Mouse (Mus musculus) forebrain, embryonic 15.5 days (tissue): ENCODE results near the gene Ano6. TPM values are rescaled to one million over a fixed set of nuclear protein-coding genes. Genes with fewer than 3 reads are reported as not detected.

ENCODE experiments used
- ATAC-seq: fragments of 200-750 bp; cut with Nextera tagmentation; replicated peaks from 2 replicates; pipeline ENCODE4 v1.8.0; 2017; ENCODE audit warnings: mild to moderate bottlenecking, moderate TSS enrichment, moderate library complexity
- H3K27ac ChIP-seq: fragments of 300-500 bp; sonication (generic); replicated peaks from 2 replicates; pipeline ENCODE4 v1.5.1; 2015; ENCODE audit warnings: mild to moderate bottlenecking, inconsistent platforms
- H3K27me3 ChIP-seq: fragments of 300-500 bp; sonication (generic); 2 replicates; pipeline ENCODE4 v1.6.1; 2015; ENCODE audit warnings: inconsistent platforms
- H3K36me3 ChIP-seq: fragments of 300-500 bp; sonication (generic); 2 replicates; pipeline ENCODE4 v1.6.1; 2015; ENCODE audit warnings: mild to moderate bottlenecking, inconsistent platforms
- H3K4me1 ChIP-seq: fragments of 300-500 bp; sonication (generic); 2 replicates; pipeline ENCODE4 v1.6.1; 2015; ENCODE audit warnings: inconsistent platforms
- H3K4me2 ChIP-seq: fragments of 300-500 bp; sonication (generic); replicated peaks from 2 replicates; pipeline ENCODE4 v1.6.1; 2015; ENCODE audit warnings: mild to moderate bottlenecking, inconsistent platforms
- H3K4me3 ChIP-seq: fragments of 300-500 bp; sonication (generic); 2 replicates; pipeline ENCODE4 v1.5.1; 2015; ENCODE audit warnings: mild to moderate bottlenecking, inconsistent platforms
- H3K9ac ChIP-seq: fragments of 300-500 bp; sonication (generic); replicated peaks from 2 replicates; pipeline ENCODE4 v1.6.1; 2015; ENCODE audit warnings: mild to moderate bottlenecking, inconsistent platforms
- H3K9me3 ChIP-seq: fragments of 300-500 bp; sonication (generic); 2 replicates; pipeline ENCODE4 v1.6.1; 2016; ENCODE audit warnings: inconsistent platforms
- WGBS: fragments of 180-500 bp; shearing (Covaris S2); methylation state at CpG from one replicate; pipeline ENCODE4 v1.1.7; 2015; ENCODE audit warnings: mixed read lengths; 5-methylcytosine and 5-hydroxymethylcytosine counted together
- polyA plus RNA-seq: library from polyadenylated mRNA; unstranded; fragments of >200 nt; fragmentation: Nextera tagmentation; extraction: Ambion mirVana; gene quantifications from 2 replicates; pipeline ENCODE4 v1.2.1, GENCODE M21; 2015

Ano6 gene
- polyA plus RNA-seq, 1 experiment from 2014 or later, result 22.1 TPM

GRCm38 (mm10) chr15:95757169-95757568 lies 33.5 kb upstream of the Ano6 start:
- Histone ChIP-seq H3K27me3 (no peaks in the 10 kb centered on the region), H3K4me1 (no peaks in the 10 kb centered on the region), H3K4me3 (no peak overlapping the region), H3K36me3 (no peaks in the 10 kb centered on the region), H3K27ac (no peak overlapping the region), H3K9me3 (no peaks in the 10 kb centered on the region), H3K4me2 (no peak overlapping the region), H3K9ac (no peak overlapping the region)
- peak; percentile 60; the same call in 1 of the 2 replicates for ATAC-seq
- 48% methylated on average over 10 of the region's 10 CpGs for WGBS

GRCm38 (mm10) chr15:95758069-95758468 lies 32.6 kb upstream of the Ano6 start:
- Histone ChIP-seq H3K9me3 (no peaks in the 10 kb centered on the region), H3K9ac (no peak overlapping the region), H3K4me1 (no peaks in the 10 kb centered on the region), H3K27me3 (no peaks in the 10 kb centered on the region), H3K27ac (no peak overlapping the region), H3K4me3 (no peak overlapping the region), H3K4me2 (no peak overlapping the region), H3K36me3 (no peaks in the 10 kb centered on the region)
- no peak for ATAC-seq
- WGBS, result 77% methylated on average over 5 of the region's 5 CpGs

- Histone ChIP-seq H3K27ac (no peak overlapping the region), H3K9me3 (no peaks in the 10 kb centered on the region), H3K4me3 (no peak overlapping the region), H3K4me1 (no peaks in the 10 kb centered on the region), H3K36me3 (no peaks in the 10 kb centered on the region), H3K27me3 (no peaks in the 10 kb centered on the region), H3K4me2 (no peak overlapping the region), H3K9ac (no peak overlapping the region)
- no peak for ATAC-seq
- 86% methylated on average over 12 of the region's 12 CpGs for WGBS
Measured at GRCm38 (mm10) chr15:95758696-95759434, 31.8 kb upstream of the Ano6 start.

- H3K4me2 ChIP-seq, result no peak overlapping the region
- no peaks in the 10 kb centered on the region for H3K9me3 ChIP-seq
- H3K27me3 ChIP-seq, result no peaks in the 10 kb centered on the region
- WGBS, result 73% methylated on average over 6 of the region's 6 CpGs
- H3K36me3 ChIP-seq, result no peaks in the 10 kb centered on the region
- no peak overlapping the region for H3K9ac ChIP-seq
- no peak overlapping the region for H3K27ac ChIP-seq
- H3K4me1 ChIP-seq, result no peaks in the 10 kb centered on the region
- ATAC-seq, result no peak
- no peak overlapping the region for H3K4me3 ChIP-seq
Measured at GRCm38 (mm10) chr15:95759857-95760256, 30.8 kb upstream of the Ano6 start.

GRCm38 (mm10) chr15:95761420-95761819 lies 29.2 kb upstream of the Ano6 start:
- Histone ChIP-seq H3K4me3 (no peak overlapping the region), H3K4me1 (no peaks in the 10 kb centered on the region), H3K27ac (no peak overlapping the region), H3K27me3 (no peaks in the 10 kb centered on the region), H3K4me2 (no peak overlapping the region), H3K36me3 (no peaks in the 10 kb centered on the region), H3K9me3 (no peaks in the 10 kb centered on the region), H3K9ac (no peak overlapping the region)
- 72% methylated on average over 7 of the region's 7 CpGs for WGBS
- ATAC-seq, result no peak

GRCm38 (mm10) chr15:95762661-95763303 lies 27.9 kb upstream of the Ano6 start:
- Histone ChIP-seq H3K4me2 (no peak overlapping the region), H3K4me3 (no peak overlapping the region), H3K9ac (no peak overlapping the region), H3K27ac (no peak overlapping the region), H3K4me1 (no peaks in the 10 kb centered on the region), H3K27me3 (no peaks in the 10 kb centered on the region), H3K36me3 (no peaks in the 10 kb centered on the region), H3K9me3 (no peaks in the 10 kb centered on the region)
- 0 out of 2 replicates have a peak, but pooled peaks have one; percentile 58 for ATAC-seq
- 37% methylated on average over 12 of the region's 12 CpGs for WGBS

- 36% methylated on average over 6 of the region's 6 CpGs for WGBS
- no peaks in the 10 kb centered on the region for H3K36me3 ChIP-seq
- no peak overlapping the region for H3K4me3 ChIP-seq
- no peak for ATAC-seq
- no peaks in the 10 kb centered on the region for H3K9me3 ChIP-seq
- H3K4me1 ChIP-seq, result no peaks in the 10 kb centered on the region
- no peaks in the 10 kb centered on the region for H3K27me3 ChIP-seq
- H3K4me2 ChIP-seq, result no peak overlapping the region
- no peak overlapping the region for H3K9ac ChIP-seq
- H3K27ac ChIP-seq, result no peak overlapping the region
Measured at GRCm38 (mm10) chr15:95763464-95763863, 27.2 kb upstream of the Ano6 start.

GRCm38 (mm10) chr15:95765271-95765670 lies 25.4 kb upstream of the Ano6 start:
- no peak for ATAC-seq
- H3K27me3 ChIP-seq, result no peaks in the 10 kb centered on the region
- H3K9me3 ChIP-seq, result no peaks in the 10 kb centered on the region
- no peak overlapping the region for H3K4me3 ChIP-seq
- no peaks in the 10 kb centered on the region for H3K36me3 ChIP-seq
- no peaks in the 10 kb centered on the region for H3K4me1 ChIP-seq
- H3K27ac ChIP-seq, result no peak overlapping the region
- WGBS, result 78% methylated on average over 8 of the region's 8 CpGs
- no peak overlapping the region for H3K4me2 ChIP-seq
- H3K9ac ChIP-seq, result no peak overlapping the region

GRCm38 (mm10) chr15:95765936-95766335 lies 24.7 kb upstream of the Ano6 start:
- ATAC-seq, result no peak
- no peaks in the 10 kb centered on the region for H3K36me3 ChIP-seq
- WGBS, result 87% methylated on average over 6 of the region's 6 CpGs
- H3K4me3 ChIP-seq, result no peak overlapping the region
- no peaks in the 10 kb centered on the region for H3K9me3 ChIP-seq
- no peaks in the 10 kb centered on the region for H3K4me1 ChIP-seq
- H3K9ac ChIP-seq, result no peak overlapping the region
- no peak overlapping the region for H3K27ac ChIP-seq
- no peaks in the 10 kb centered on the region for H3K27me3 ChIP-seq
- no peak overlapping the region for H3K4me2 ChIP-seq

- no peak for ATAC-seq
- 83% methylated on average over 7 of the region's 7 CpGs for WGBS
Measured at GRCm38 (mm10) chr15:95767825-95768224, 22.8 kb upstream of the Ano6 start.

GRCm38 (mm10) chr15:95768703-95769102 lies 21.9 kb upstream of the Ano6 start:
- no peaks in the 10 kb centered on the region for H3K36me3 ChIP-seq
- ATAC-seq, result no peak
- H3K4me2 ChIP-seq, result no peak overlapping the region
- no peak overlapping the region for H3K4me3 ChIP-seq
- 90% methylated on average over 5 of the region's 5 CpGs for WGBS
- H3K27me3 ChIP-seq, result no peaks in the 10 kb centered on the region
- H3K9ac ChIP-seq, result no peak overlapping the region
- H3K4me1 ChIP-seq, result no peaks in the 10 kb centered on the region
- H3K9me3 ChIP-seq, result no peaks in the 10 kb centered on the region
- no peak overlapping the region for H3K27ac ChIP-seq

More at GRCm38 (mm10) chr15:95767825-95768224, 22.8 kb upstream of the Ano6 start:
- H3K27ac ChIP-seq, result no peak overlapping the region
- H3K36me3 ChIP-seq, result no peaks in the 10 kb centered on the region
- H3K4me2 ChIP-seq, result no peak overlapping the region
- no peak overlapping the region for H3K9ac ChIP-seq
- H3K9me3 ChIP-seq, result no peaks in the 10 kb centered on the region
- no peaks in the 10 kb centered on the region for H3K4me1 ChIP-seq
- H3K4me3 ChIP-seq, result no peak overlapping the region
- no peaks in the 10 kb centered on the region for H3K27me3 ChIP-seq

GRCm38 (mm10) chr15:95769576-95769975 lies 21.1 kb upstream of the Ano6 start:
- no peaks in the 10 kb centered on the region for H3K27me3 ChIP-seq
- WGBS, result 77% methylated on average over 4 of the region's 4 CpGs
- H3K4me2 ChIP-seq, result no peak overlapping the region
- H3K36me3 ChIP-seq, result no peaks in the 10 kb centered on the region
- no peak overlapping the region for H3K9ac ChIP-seq
- H3K4me1 ChIP-seq, result no peaks in the 10 kb centered on the region
- H3K27ac ChIP-seq, result no peak overlapping the region
- no peak overlapping the region for H3K4me3 ChIP-seq
- no peak for ATAC-seq
- no peaks in the 10 kb centered on the region for H3K9me3 ChIP-seq
